Mouse (Mus musculus) small intestine, adult 2 months (tissue): ENCODE results near the gene Myh13.

Source experiments
- CTCF ChIP-seq: fragments of 200-500 bp; IDR thresholded peaks from 2 replicates; pipeline ENCODE4 v1.5.1; 2012; ENCODE audit warnings: low read depth, mild to moderate bottlenecking, control low read depth, inconsistent platforms, low read length, moderate library complexity, mixed read lengths; ENCODE audit not compliant: insufficient replicate concordance, insufficient read length; ENCODE audit errors: extremely low read depth
- POLR2A ChIP-seq: fragments of 200-500 bp; IDR thresholded peaks from 2 replicates; pipeline ENCODE4 v1.6.1; 2012; ENCODE audit warnings: low read depth, mild to moderate bottlenecking, control low read depth, inconsistent platforms, low read length, moderate library complexity

- TF ChIP-seq POLR2A (no peak), CTCF (no peak)
Observed at GRCm38 (mm10) chr11:67384653-67385052, 63.2 kb downstream of the Myh13 start.
